Comparison of ENCODE assay signal across 13 mouse cellular contexts in genomic region chr14:55028333-55028835, GRCm38 (mm10). TPM values are rescaled to one million over a fixed set of nuclear protein-coding genes. Genes with fewer than 3 reads are reported as not detected.
DNase-seq lines count a peak whose midpoint lies in the region; ATAC-seq and TF ChIP-seq lines count a peak whose summit lies in the region.
"Had no signal": no experiment of that assay in that cellular context is flagged by ENCODE, and none has a peak within 500 bp of the region (broad histone marks: within the 10 kb centered on the region; RNA-seq: fewer than 3 reads in every experiment).

No protein-coding gene starts in this region.

- TF ChIP-seq EP300 in liver, postnatal 0 days (IDR thresholded peaks at IDR 0.05; ENCODE audit: low read depth) = no peak

- peaks cover 23% of the 10 kb centered on the region for H3K4me1 ChIP-seq in heart, embryonic 10.5 days
- peaks cover 20% of the 10 kb centered on the region for H3K4me1 ChIP-seq in embryonic facial prominence, embryonic 12.5 days
- peaks cover 38% of the 10 kb centered on the region for H3K4me1 ChIP-seq in hindbrain, embryonic 14.5 days (replicated peaks; ENCODE audit: control insufficient read depth, insufficient read depth, low read length)
- peaks cover 12% of the 10 kb centered on the region for H3K4me1 ChIP-seq in midbrain, postnatal 0 days (ENCODE audit: insufficient read depth, low read length)
- peaks cover 2% of the 10 kb centered on the region; the same call in 1 of the 2 replicates for H3K4me1 ChIP-seq in liver, postnatal 0 days (ENCODE audit: insufficient read depth)

- peak overlapping the region; percentile 36 for H3K4me2 ChIP-seq in embryonic facial prominence, embryonic 12.5 days (replicated peaks)
- H3K4me2 ChIP-seq in hindbrain, embryonic 14.5 days (replicated peaks) = peak overlapping the region; percentile 42
- H3K4me2 ChIP-seq in midbrain, postnatal 0 days (ENCODE audit: low read depth, low read length, poor library complexity, severe bottlenecking) = peak overlapping the region; percentile 34
- H3K4me2 ChIP-seq in liver, postnatal 0 days (ENCODE audit: low read depth, low read length) = no peak overlapping the region
- H3K4me2 ChIP-seq: kidney, embryonic 15.5 days had no signal

- no peak for DNase-seq in heart, embryonic 10.5 days (ENCODE audit: low spot score)
- no peak for DNase-seq in heart, postnatal 10 days
- peak; percentile 76 for DNase-seq in hindbrain, embryonic 14.5 days (ENCODE audit: low spot score)
- peak; percentile 65 for DNase-seq in midbrain, postnatal 0 days (ENCODE audit: low spot score)
- no peak for DNase-seq in liver, postnatal 0 days
- no peak for DNase-seq in gastrocnemius, postnatal 10 days
- DNase-seq in adrenal gland, postnatal 36 days = no peak
- DNase-seq: lung, postnatal 4 days had no signal

- no peaks in the 10 kb centered on the region for H3K27me3 ChIP-seq in heart, embryonic 10.5 days (ENCODE audit: insufficient read depth, poor library complexity, severe bottlenecking)
- no peaks in the 10 kb centered on the region for H3K27me3 ChIP-seq in embryonic facial prominence, embryonic 12.5 days
- no peaks in the 10 kb centered on the region; the same call in 1 of the 2 replicates for H3K27me3 ChIP-seq in hindbrain, embryonic 14.5 days (ENCODE audit: control insufficient read depth, insufficient read depth, low read length)
- no peaks in the 10 kb centered on the region for H3K27me3 ChIP-seq in midbrain, postnatal 0 days (ENCODE audit: insufficient read depth, low read length)
- no peaks in the 10 kb centered on the region for H3K27me3 ChIP-seq in liver, postnatal 0 days (ENCODE audit: insufficient read depth, low read length)
- H3K27me3 ChIP-seq: kidney, embryonic 15.5 days had no signal

- TF ChIP-seq CTCF in midbrain, postnatal 0 days (IDR thresholded peaks at IDR 0.05) = no peak
- no peak for TF ChIP-seq CTCF in liver, postnatal 0 days (IDR thresholded peaks at IDR 0.05; ENCODE audit: low read depth)

- H3K27ac ChIP-seq in heart, embryonic 10.5 days = peak overlapping the region; percentile 42
- H3K27ac ChIP-seq in embryonic facial prominence, embryonic 12.5 days = peak overlapping the region; percentile 79
- H3K27ac ChIP-seq in hindbrain, embryonic 14.5 days = peak overlapping the region; percentile 95
- H3K27ac ChIP-seq in midbrain, postnatal 0 days (ENCODE audit: low read depth, low read length) = peak overlapping the region; percentile 86
- no peak overlapping the region for H3K27ac ChIP-seq in liver, postnatal 0 days (ENCODE audit: low read depth)
- H3K27ac ChIP-seq: kidney, embryonic 15.5 days had no signal

- 15% methylated on average over 4 of the region's 5 CpGs for WGBS in heart, embryonic 10.5 days
- WGBS in embryonic facial prominence, embryonic 12.5 days = 9% methylated on average over 4 of the region's 5 CpGs
- 2% methylated on average over 5 of the region's 5 CpGs for WGBS in hindbrain, embryonic 14.5 days
- WGBS in midbrain, postnatal 0 days = 9% methylated on average over 5 of the region's 5 CpGs
- 40% methylated on average over 4 of the region's 5 CpGs for WGBS in liver, postnatal 0 days (ENCODE audit: insufficient replicate concordance)

- intact Hi-C loops in heart, postnatal 10 days (cut with DNase I) = no loop called here

- H3K9ac ChIP-seq in embryonic facial prominence, embryonic 12.5 days = no peak overlapping the region
- H3K9ac ChIP-seq in hindbrain, embryonic 14.5 days = peak overlapping the region; percentile 40; the same call in 1 of the 2 replicates
- H3K9ac ChIP-seq in midbrain, postnatal 0 days (replicated peaks; ENCODE audit: low read length, poor library complexity, severe bottlenecking) = peak overlapping the region; percentile 54; the same call in 1 of the 2 replicates
- H3K9ac ChIP-seq in liver, postnatal 0 days (replicated peaks) = no peak overlapping the region
- H3K9ac ChIP-seq: kidney, embryonic 15.5 days had no signal

- H3K36me3 ChIP-seq in heart, embryonic 10.5 days = peaks cover 21% of the 10 kb centered on the region
- H3K36me3 ChIP-seq in embryonic facial prominence, embryonic 12.5 days = peaks cover 22% of the 10 kb centered on the region
- H3K36me3 ChIP-seq in hindbrain, embryonic 14.5 days (replicated peaks; ENCODE audit: control insufficient read depth, insufficient read depth) = peaks cover 20% of the 10 kb centered on the region
- H3K36me3 ChIP-seq in midbrain, postnatal 0 days (ENCODE audit: insufficient read depth, low read length) = peaks cover 2% of the 10 kb centered on the region; the same call in 1 of the 2 replicates
- peaks cover 20% of the 10 kb centered on the region for H3K36me3 ChIP-seq in liver, postnatal 0 days (replicated peaks; ENCODE audit: insufficient read depth, low read length)

- no peaks in the 10 kb centered on the region for H3K9me3 ChIP-seq in heart, embryonic 10.5 days
- no peaks in the 10 kb centered on the region for H3K9me3 ChIP-seq in embryonic facial prominence, embryonic 12.5 days
- no peaks in the 10 kb centered on the region for H3K9me3 ChIP-seq in hindbrain, embryonic 14.5 days (ENCODE audit: control insufficient read depth, low read length)
- H3K9me3 ChIP-seq in midbrain, postnatal 0 days (ENCODE audit: low read length) = no peaks in the 10 kb centered on the region
- H3K9me3 ChIP-seq in liver, postnatal 0 days (ENCODE audit: low read length) = no peaks in the 10 kb centered on the region
- H3K9me3 ChIP-seq: kidney, embryonic 15.5 days had no signal

- ATAC-seq in embryonic facial prominence, embryonic 12.5 days (ENCODE audit: insufficient number of reproducible peaks, insufficient read depth, low FRiP score, low TSS enrichment) = 0 out of 2 replicates have a peak, but pooled peaks have one; percentile 57
- peak; percentile 83 for ATAC-seq in hindbrain, embryonic 14.5 days (ENCODE audit: low FRiP score)
- peak; percentile 78 for ATAC-seq in midbrain, postnatal 0 days (ENCODE audit: low FRiP score)
- no peak for ATAC-seq in liver, postnatal 0 days

- peak overlapping the region; percentile 8; the same call in 1 of the 2 replicates for H3K4me3 ChIP-seq in heart, embryonic 10.5 days
- no peak overlapping the region for H3K4me3 ChIP-seq in embryonic facial prominence, embryonic 12.5 days
- no peak overlapping the region for H3K4me3 ChIP-seq in hindbrain, embryonic 14.5 days (replicated peaks; ENCODE audit: low read length)
- no peak overlapping the region; the same call in 1 of the 2 replicates for H3K4me3 ChIP-seq in midbrain, postnatal 0 days (ENCODE audit: low read depth, low read length)
- no peak overlapping the region for H3K4me3 ChIP-seq in liver, postnatal 0 days (ENCODE audit: low read depth, low read length)
- H3K4me3 ChIP-seq: kidney, embryonic 15.5 days had no signal

RNA-seq across cellular contexts. Expression of gene Ngdn, which starts 13.1 kb away (rescaled TPM):
- 73.7 and 88.8 TPM in 2 replicates for polyA plus RNA-seq in heart, embryonic 10.5 days (2016; fragmentation: Nextera tagmentation; extraction: Ambion mirVana)
- total RNA-seq in heart, postnatal 10 days (2021) = 10 to 100 TPM; 30.6 to 33.9 TPM
- polyA plus RNA-seq in embryonic facial prominence, embryonic 12.5 days (2016; fragmentation: Nextera tagmentation; extraction: Ambion mirVana) = 79.9 and 81.3 TPM in 2 replicates
- 42.6 and 43.1 TPM in 2 replicates for polyA plus RNA-seq in hindbrain, embryonic 14.5 days (2014; fragmentation: Nextera tagmentation; extraction: Ambion mirVana)
- 20.9 and 29.6 TPM in 2 replicates for total RNA-seq in midbrain, postnatal 0 days (2014; rRNA removed)
- polyA plus RNA-seq in midbrain, postnatal 0 days (2015; fragmentation: Nextera tagmentation; extraction: Ambion mirVana) = 44.3 and 48.1 TPM in 2 replicates
- 30.6 and 32.0 TPM in 2 replicates for polyA plus RNA-seq in liver, postnatal 0 days (2015; fragmentation: Nextera tagmentation; extraction: Ambion mirVana)
- 10 to 100 TPM; 22.4 to 24.1 TPM for total RNA-seq in gastrocnemius, postnatal 10 days (2021)
- total RNA-seq in adrenal gland, postnatal 36 days (2021) = 10 to 100 TPM; 34.6 to 44.8 TPM

RNA-seq across cellular contexts. Expression of gene Myh7, which starts 34.0 kb away (rescaled TPM):
- polyA plus RNA-seq in heart, embryonic 10.5 days (2016; fragmentation: Nextera tagmentation; extraction: Ambion mirVana) = 2,022 and 5,104 TPM in 2 replicates
- total RNA-seq in heart, postnatal 10 days (2021) = 1,000 to 10,000 TPM; 1,842 to 1,858 TPM
- polyA plus RNA-seq in embryonic facial prominence, embryonic 12.5 days (2016; fragmentation: Nextera tagmentation; extraction: Ambion mirVana) = 7.6 and 8.3 TPM in 2 replicates
- 5.6 and 6.7 TPM in 2 replicates for polyA plus RNA-seq in hindbrain, embryonic 14.5 days (2014; fragmentation: Nextera tagmentation; extraction: Ambion mirVana)
- 1.8 and 3.2 TPM in 2 replicates for total RNA-seq in midbrain, postnatal 0 days (2014; rRNA removed)
- polyA plus RNA-seq in midbrain, postnatal 0 days (2015; fragmentation: Nextera tagmentation; extraction: Ambion mirVana) = 9.6 and 10.3 TPM in 2 replicates
- 0.18 and 2.0 TPM in 2 replicates for polyA plus RNA-seq in liver, postnatal 0 days (2015; fragmentation: Nextera tagmentation; extraction: Ambion mirVana)
- total RNA-seq in gastrocnemius, postnatal 10 days (2021) = 100 to 1,000 TPM; 393 to 495 TPM
- under 1 TPM in 1 of 2 experiments, not detected in 1; 0.49 TPM for total RNA-seq in adrenal gland, postnatal 36 days (2021)

RNA-seq across cellular contexts. Expression of gene Gm17428, which starts 51.7 kb away (rescaled TPM):
- not detected in 2 replicates for polyA plus RNA-seq in heart, embryonic 10.5 days (2016; fragmentation: Nextera tagmentation; extraction: Ambion mirVana)
- total RNA-seq in heart, postnatal 10 days (2021) = not detected
- not detected in 2 replicates for polyA plus RNA-seq in embryonic facial prominence, embryonic 12.5 days (2016; fragmentation: Nextera tagmentation; extraction: Ambion mirVana)
- not detected in 2 replicates for polyA plus RNA-seq in hindbrain, embryonic 14.5 days (2014; fragmentation: Nextera tagmentation; extraction: Ambion mirVana)
- not detected in 2 replicates for total RNA-seq in midbrain, postnatal 0 days (2014; rRNA removed)
- not detected in 2 replicates for polyA plus RNA-seq in midbrain, postnatal 0 days (2015; fragmentation: Nextera tagmentation; extraction: Ambion mirVana)
- polyA plus RNA-seq in liver, postnatal 0 days (2015; fragmentation: Nextera tagmentation; extraction: Ambion mirVana) = not detected in 2 replicates
- not detected for total RNA-seq in gastrocnemius, postnatal 10 days (2021)
- not detected for total RNA-seq in adrenal gland, postnatal 36 days (2021)
- total RNA-seq: heart, adult 8-10 months; left cerebral cortex, postnatal 36 days had no signal
- polyA plus RNA-seq: kidney, embryonic 15.5 days; testis, adult 2 months had no signal

Comparison
In these comparisons a context has a peak if more than half of its experiments do, and no peak if none do; other contexts are left out.
1. DNase-seq: peak in hindbrain, embryonic 14.5 days (single experiment) and midbrain, postnatal 0 days (single experiment); none in heart, embryonic 10.5 days (single experiment), heart, postnatal 10 days (0 of 2), liver, postnatal 0 days (single experiment), gastrocnemius, postnatal 10 days (single experiment) and adrenal gland, postnatal 36 days (0 of 2).
2. H3K9ac ChIP-seq: peak in hindbrain, embryonic 14.5 days (single experiment) and midbrain, postnatal 0 days (single experiment); none in embryonic facial prominence, embryonic 12.5 days (single experiment) and liver, postnatal 0 days (single experiment).
3. RNA of gene Myh7, which starts 34.0 kb away (polyA plus RNA-seq): 2,022 to 5,104 TPM in heart, embryonic 10.5 days; 9.6 to 10.3 TPM in midbrain, postnatal 0 days, 7.6 to 8.3 TPM in embryonic facial prominence, embryonic 12.5 days, 5.6 to 6.7 TPM in hindbrain, embryonic 14.5 days and 0.18 to 2.0 TPM in liver, postnatal 0 days; every median in the first group is over 100 times any median in the second.